Mouse (Mus musculus) olfactory bulb, adult 2 months (tissue): ENCODE measurements around the gene A930017K11Rik.

Experiments used
- CTCF ChIP-seq: fragments of 200-500 bp; IDR thresholded peaks from 2 replicates; pipeline ENCODE4 v1.5.1; 2012; ENCODE audit warnings: low read depth, mild to moderate bottlenecking, low read length, moderate library complexity; ENCODE audit not compliant: insufficient read depth
- POLR2A ChIP-seq: fragments of 200-500 bp; IDR thresholded peaks from 2 replicates; pipeline ENCODE4 v1.6.1; 2012; ENCODE audit warnings: mild to moderate bottlenecking, low read depth, low read length, moderate library complexity; ENCODE audit not compliant: insufficient read depth

- TF ChIP-seq CTCF (no peak), POLR2A (peak; percentile 61)
Observed at GRCm38 (mm10) chr17:25941511-25942241, 10.7 kb downstream of the A930017K11Rik start.
